Mouse (Mus musculus): ENCODE results near the gene Prpf19.

The Prpf19 gene

GRCm38 (mm10) chr19:10936077-10936476, 41.0 kb downstream of the Prpf19 start:
- CTCF ChIA-PET: no interaction called here

- CTCF ChIA-PET: no interaction called here
Measured at GRCm38 (mm10) chr19:10937110-10937563, 42.1 kb downstream of the Prpf19 start, which contains the start of gene Ptgdr2. Gene Ptgdr2, plus strand, starts transcription at chr19:10937160.

GRCm38 (mm10) chr19:10938771-10939170, 43.7 kb downstream of the Prpf19 start:
- CTCF ChIA-PET: no interaction called here

- CTCF ChIA-PET: no interaction called here
Measured at GRCm38 (mm10) chr19:10940097-10940800, 45.2 kb downstream of the Prpf19 start.

- CTCF ChIA-PET: interaction anchor here (0.5 kb wide), 2 partner anchors 25 to 978 kb away, joined by 4 to 6 read pairs; no protein-coding TSS in a partner anchor
Measured at GRCm38 (mm10) chr19:10940801-10941457, 45.9 kb downstream of the Prpf19 start.

- CTCF ChIA-PET: interaction anchor here (0.8 kb wide), 1 partner anchor 35 kb away, joined by 5 read pairs; no protein-coding TSS in a partner anchor
Measured at GRCm38 (mm10) chr19:10943955-10944354, 48.9 kb downstream of the Prpf19 start.

- CTCF ChIA-PET: no interaction called here
Measured at GRCm38 (mm10) chr19:10946506-10946905, 51.5 kb downstream of the Prpf19 start.

GRCm38 (mm10) chr19:10947219-10947618, 52.2 kb downstream of the Prpf19 start:
- CTCF ChIA-PET: no interaction called here

- CTCF ChIA-PET: no interaction called here
Measured at GRCm38 (mm10) chr19:10948416-10948815, 53.4 kb downstream of the Prpf19 start.

- CTCF ChIA-PET: interaction anchor here (0.7 kb wide), 1 partner anchor 167 kb away, joined by 14 read pairs; no protein-coding TSS in a partner anchor
Measured at GRCm38 (mm10) chr19:10949112-10949511, 54.1 kb downstream of the Prpf19 start, which contains the start of gene Ccdc86. Gene Ccdc86, minus strand, starts transcription at chr19:10949266.

GRCm38 (mm10) chr19:10949558-10949957, 54.5 kb downstream of the Prpf19 start:
- CTCF ChIA-PET: interaction anchor here (0.7 kb wide), 1 partner anchor 167 kb away, joined by 14 read pairs; no protein-coding TSS in a partner anchor

GRCm38 (mm10) chr19:10952021-10952939, 57.2 kb downstream of the Prpf19 start:
- CTCF ChIA-PET: interaction anchor here (0.5 to 0.7 kb wide), 3 partner anchors 232 to 1057 kb away, joined by 5 to 6 read pairs (median 6); no protein-coding TSS in a partner anchor

Data from spleen, embryonic (tissue).